Mouse (Mus musculus) liver, postnatal 0 days (tissue): ENCODE data around the gene Zfp473.

ENCODE experiments used
- CTCF ChIP-seq: sonication (generic); IDR thresholded peaks from 2 replicates; pipeline ENCODE4 v1.5.1; 2016; ENCODE audit warnings: antibody characterized with exemption, low read depth
- EP300 ChIP-seq: IDR thresholded peaks from 2 replicates; pipeline ENCODE4 v1.6.1; 2016; ENCODE audit warnings: antibody characterized with exemption, low read depth, mild to moderate bottlenecking

DNA sequence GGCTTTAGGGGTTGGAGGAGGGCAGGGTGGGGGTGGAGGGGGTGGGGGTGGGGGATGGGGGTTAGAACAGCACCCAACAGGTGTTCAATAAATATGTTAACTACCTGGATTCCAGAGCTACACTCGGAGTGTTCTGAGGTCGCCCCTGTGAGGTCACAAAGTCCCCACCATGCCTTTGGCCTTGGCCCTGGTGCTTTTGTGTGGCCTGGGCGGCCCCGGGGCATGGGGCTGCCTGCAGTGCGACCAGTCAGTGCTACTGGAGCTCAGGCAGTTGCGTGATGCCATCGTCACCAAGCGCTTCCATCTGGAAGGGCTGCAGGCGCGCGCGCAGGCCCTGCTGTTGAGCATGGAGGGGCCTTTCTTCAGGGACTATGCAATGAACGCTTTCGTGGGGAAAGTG is 42.3 kb downstream of the Zfp473 start, which contains the start of gene Izumo2:
- TF ChIP-seq CTCF (no peak), EP300 (no peak)
